Mouse (Mus musculus) ES-Bruce4 (cell line): ENCODE measurements around the gene Thsd1.

ENCODE experiments used
- CTCF ChIP-seq: IDR thresholded peaks from one replicate; pipeline ENCODE4 v1.8.1; 2011; ENCODE audit warnings: low read depth, low read length
- POLR2A ChIP-seq: IDR thresholded peaks from one replicate; pipeline ENCODE4 v1.8.1; 2011; ENCODE audit warnings: low read length; ENCODE audit not compliant: insufficient read depth

- no peak for TF ChIP-seq POLR2A
- TF ChIP-seq CTCF, result no peak
Observed at GRCm38 (mm10) chr8:22265194-22265593, 38.1 kb downstream of the Thsd1 start.
